Mouse (Mus musculus): ENCODE data around the gene Elavl1. TPM values are rescaled to one million over a fixed set of nuclear protein-coding genes. Genes with fewer than 3 reads are reported as not detected.

Elavl1 gene
- polyA plus RNA-seq, 1 experiment from 2014 or later, result 334 TPM

DNA sequence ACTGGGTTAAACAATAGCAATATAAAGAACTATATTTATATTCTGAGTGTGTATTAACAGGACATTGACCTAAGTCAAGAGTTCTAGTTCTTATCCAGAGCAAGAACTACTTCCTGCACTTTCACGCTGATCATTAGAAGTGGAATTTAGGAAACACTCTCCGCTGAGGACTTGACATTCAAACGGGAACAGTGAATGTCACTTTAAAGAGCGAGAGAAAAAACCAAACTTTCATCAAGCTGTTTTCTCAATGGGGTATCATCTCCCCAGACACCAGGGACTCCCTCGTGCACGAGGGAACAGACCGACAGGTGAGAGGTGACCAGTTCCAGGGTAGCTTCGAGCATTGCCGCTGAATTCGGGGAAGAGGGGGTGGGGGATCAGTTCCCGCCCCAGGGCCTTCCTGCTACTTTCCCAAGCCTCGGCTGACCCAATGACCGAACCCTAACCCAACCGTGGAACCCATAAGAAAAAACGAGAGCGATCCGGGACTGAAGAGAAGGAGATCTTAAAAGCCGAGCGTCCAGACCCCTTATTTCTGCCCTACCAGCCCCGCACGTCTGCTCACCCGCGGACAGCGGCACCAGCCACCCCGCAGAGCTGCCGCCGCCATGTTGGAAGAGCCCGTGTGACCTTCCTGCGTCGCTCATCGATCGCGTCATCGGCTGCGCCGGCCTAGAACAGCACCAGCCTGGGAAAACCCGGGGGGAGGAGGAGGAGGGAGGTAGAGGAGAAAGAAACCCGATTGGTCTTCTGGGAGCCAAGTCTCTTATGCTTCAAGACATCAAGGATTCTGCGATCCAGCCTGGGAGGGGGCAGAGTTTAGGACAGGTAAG is 49.7 kb downstream of the Elavl1 start, which contains the start of gene Timm44:
Timm44 (minus strand) TSS at position 639 of the 836 bp plus-strand sequence.
- Histone ChIP-seq H3K9me3 (no peaks in the 10 kb centered on the region), H3K9ac (peak within 1 kb of the TSS; percentile 66), H3K27ac (peak within 1 kb of the TSS; percentile 41; the same call in 1 of the 2 replicates), H3K4me1 (peaks cover 7% of the 10 kb centered on the region), H3K36me3 (peaks cover 23% of the 10 kb centered on the region), H3K4me2 (replicated peaks) (peak within 1 kb of the TSS; percentile 72), H3K4me3 (peak within 1 kb of the TSS; percentile 64), H3K27me3 (no peaks in the 10 kb centered on the region)
- peak; percentile 91 for ATAC-seq (ENCODE audit: insufficient number of reproducible peaks, insufficient read depth, low FRiP score, low TSS enrichment)
- under 1% methylated on average over 39 of the region's 39 CpGs for WGBS

- ATAC-seq (ENCODE audit: insufficient number of reproducible peaks, insufficient read depth, low FRiP score, low TSS enrichment), result no peak
- H3K4me3 ChIP-seq, result no peak overlapping the region
- peaks cover under 1% of the 10 kb centered on the region; the same call in 1 of the 2 replicates for H3K4me1 ChIP-seq
- no peaks in the 10 kb centered on the region for H3K27me3 ChIP-seq
- no peak overlapping the region for H3K27ac ChIP-seq
- 91% methylated on average over 6 of the region's 6 CpGs for WGBS
- H3K4me2 ChIP-seq (replicated peaks), result no peak overlapping the region
- H3K9ac ChIP-seq, result no peak overlapping the region
- peaks cover 78% of the 10 kb centered on the region for H3K36me3 ChIP-seq
- no peaks in the 10 kb centered on the region for H3K9me3 ChIP-seq
Measured at GRCm38 (mm10) chr8:4269609-4270008, 55.6 kb downstream of the Elavl1 start.

DNA sequence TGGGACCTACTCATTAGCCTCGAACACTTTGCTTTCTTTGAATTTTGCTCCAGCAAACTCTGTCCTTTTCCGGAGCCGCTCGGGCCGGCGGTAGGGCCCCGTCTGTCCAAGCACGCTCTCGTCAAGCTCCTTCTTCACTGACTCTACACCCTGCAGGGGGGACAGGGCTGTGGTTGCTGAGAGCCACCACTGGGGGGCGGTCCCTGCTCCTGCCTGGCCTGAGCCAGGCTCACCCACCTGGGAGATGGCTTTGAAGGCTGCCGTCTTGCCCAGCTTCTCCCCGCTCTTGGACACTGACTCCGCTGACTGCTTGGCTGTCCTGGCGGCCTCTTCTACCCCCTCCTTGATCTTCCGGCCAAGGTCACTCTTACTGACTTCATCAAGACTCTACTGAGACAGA is 57.6 kb downstream of the Elavl1 start:
- ATAC-seq (ENCODE audit: insufficient number of reproducible peaks, insufficient read depth, low FRiP score, low TSS enrichment), result no peak
- Histone ChIP-seq H3K9ac (no peak overlapping the region), H3K4me2 (replicated peaks) (no peak overlapping the region), H3K4me1 (no peaks in the 10 kb centered on the region), H3K9me3 (no peaks in the 10 kb centered on the region), H3K27me3 (no peaks in the 10 kb centered on the region), H3K36me3 (peaks cover 87% of the 10 kb centered on the region), H3K27ac (no peak overlapping the region), H3K4me3 (no peak overlapping the region)
- WGBS, result 77% methylated on average over 15 of the region's 15 CpGs

- no peak overlapping the region for H3K4me2 ChIP-seq (replicated peaks)
- no peaks in the 10 kb centered on the region for H3K27me3 ChIP-seq
- peaks cover 94% of the 10 kb centered on the region for H3K36me3 ChIP-seq
- H3K27ac ChIP-seq, result no peak overlapping the region
- 89% methylated on average over 15 of the region's 15 CpGs for WGBS
- no peak for ATAC-seq (ENCODE audit: insufficient number of reproducible peaks, insufficient read depth, low FRiP score, low TSS enrichment)
- no peaks in the 10 kb centered on the region for H3K4me1 ChIP-seq
- no peak overlapping the region for H3K9ac ChIP-seq
- H3K4me3 ChIP-seq, result no peak overlapping the region
- no peaks in the 10 kb centered on the region for H3K9me3 ChIP-seq
Measured at GRCm38 (mm10) chr8:4265160-4265914, 59.9 kb downstream of the Elavl1 start.

DNA sequence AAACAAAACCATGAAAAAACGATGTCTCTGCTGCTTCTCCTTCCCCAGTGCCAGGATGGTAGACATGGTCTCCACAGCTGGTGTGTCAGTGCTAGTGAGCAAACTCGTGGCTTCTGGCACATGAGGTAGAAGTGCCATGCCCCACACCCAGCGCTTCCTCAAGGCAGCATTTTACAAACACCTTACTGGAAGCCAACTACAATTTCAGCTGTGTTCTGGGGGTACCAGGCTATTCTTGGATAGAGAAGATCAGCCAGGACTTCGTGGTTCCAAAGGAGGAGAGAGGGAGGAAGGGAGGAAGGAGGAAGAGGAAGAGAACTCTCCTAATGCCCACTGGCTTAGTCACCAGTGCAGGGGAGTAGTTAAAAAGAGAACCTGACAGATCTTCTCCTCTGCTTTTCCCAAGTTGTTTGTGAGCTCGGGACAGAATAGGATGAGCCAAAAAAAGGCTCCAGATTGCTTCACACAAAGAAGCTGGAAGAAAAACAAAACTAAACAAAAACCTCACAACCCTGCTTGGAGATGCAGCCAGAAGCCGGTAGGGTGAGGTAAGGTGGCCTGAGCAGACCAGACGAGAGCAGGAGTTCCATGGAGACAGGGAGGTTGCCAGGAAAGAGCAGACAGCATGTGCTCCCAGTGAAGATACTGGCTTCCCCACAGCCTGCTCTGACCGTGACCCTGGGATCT is 62.0 kb downstream of the Elavl1 start:
- H3K27ac ChIP-seq, result no peak overlapping the region
- ATAC-seq (ENCODE audit: insufficient number of reproducible peaks, insufficient read depth, low FRiP score, low TSS enrichment), result no peak
- H3K4me1 ChIP-seq, result peaks cover 7% of the 10 kb centered on the region; the same call in 1 of the 2 replicates
- no peak overlapping the region for H3K9ac ChIP-seq
- WGBS, result 85% methylated on average over 8 of the region's 8 CpGs
- H3K4me3 ChIP-seq, result no peak overlapping the region
- H3K4me2 ChIP-seq (replicated peaks), result no peak overlapping the region
- H3K36me3 ChIP-seq, result peaks cover 85% of the 10 kb centered on the region
- no peaks in the 10 kb centered on the region for H3K9me3 ChIP-seq
- H3K27me3 ChIP-seq, result no peaks in the 10 kb centered on the region

- no peak for ATAC-seq (ENCODE audit: insufficient number of reproducible peaks, insufficient read depth, low FRiP score, low TSS enrichment)
- H3K9me3 ChIP-seq, result no peaks in the 10 kb centered on the region
- peak overlapping the region; percentile 92 for H3K27ac ChIP-seq
- H3K4me3 ChIP-seq, result no peak overlapping the region
- no peaks in the 10 kb centered on the region for H3K27me3 ChIP-seq
- 86% methylated on average over 4 of the region's 4 CpGs for WGBS
- peaks cover 20% of the 10 kb centered on the region for H3K4me1 ChIP-seq
- H3K4me2 ChIP-seq (replicated peaks), result 0 out of 2 replicates have a peak overlapping the region, but pooled peaks have one; percentile 58
- H3K36me3 ChIP-seq, result peaks cover 79% of the 10 kb centered on the region
- H3K9ac ChIP-seq, result peak overlapping the region; percentile 89; the same call in 1 of the 2 replicates
Measured at GRCm38 (mm10) chr8:4259805-4260170, 65.4 kb downstream of the Elavl1 start.

DNA sequence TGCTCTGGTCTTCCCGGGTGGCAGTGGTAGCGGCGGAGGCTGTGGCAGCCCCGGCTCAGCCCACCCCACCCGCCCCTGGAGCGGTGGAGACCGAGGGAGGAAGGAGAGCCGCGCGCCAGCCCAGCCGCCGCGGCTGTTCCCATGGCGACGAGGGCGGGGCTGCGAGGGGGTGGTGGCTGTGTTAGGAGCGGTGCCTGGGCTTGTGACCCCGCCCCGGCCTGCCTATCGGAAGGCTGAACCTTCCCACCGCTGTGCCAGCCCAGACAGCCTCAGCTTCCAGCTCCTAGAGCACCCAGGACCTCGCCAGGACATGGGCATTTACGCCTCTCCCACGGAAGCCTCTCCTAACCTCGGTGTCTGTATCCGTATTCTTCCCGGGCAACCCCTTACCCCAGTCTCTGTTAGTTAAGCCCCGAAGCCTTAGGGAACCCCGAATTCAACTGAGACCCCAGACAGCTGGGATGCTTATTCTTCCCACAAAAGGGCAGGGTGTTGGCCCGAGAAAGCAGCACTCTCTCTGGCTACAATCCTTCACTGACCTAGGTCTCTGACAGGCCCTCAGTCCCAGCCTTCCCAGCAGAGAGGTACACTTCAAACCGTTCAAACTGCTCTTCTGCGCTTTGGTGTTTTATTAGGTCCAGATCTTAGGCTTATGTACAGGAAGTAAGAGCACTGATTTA is 65.9 kb downstream of the Elavl1 start, which contains the start of gene Ctxn1:
Ctxn1 (minus strand) TSS at position 150 of the 680 bp plus-strand sequence.
- Histone ChIP-seq H3K9ac (peak within 1 kb of the TSS; percentile 89), H3K4me1 (peaks cover 22% of the 10 kb centered on the region), H3K27ac (peak within 1 kb of the TSS; percentile 92), H3K27me3 (no peaks in the 10 kb centered on the region), H3K4me3 (peak within 1 kb of the TSS; percentile 88), H3K4me2 (replicated peaks) (peak within 1 kb of the TSS; percentile 58), H3K36me3 (peaks cover 79% of the 10 kb centered on the region), H3K9me3 (no peaks in the 10 kb centered on the region)
- peak; percentile 88 for ATAC-seq (ENCODE audit: insufficient number of reproducible peaks, insufficient read depth, low FRiP score, low TSS enrichment)
- WGBS, result 9% methylated on average over 17 of the region's 33 CpGs

- no peaks in the 10 kb centered on the region for H3K27me3 ChIP-seq
- peak overlapping the region; percentile 58 for H3K4me2 ChIP-seq (replicated peaks)
- H3K4me1 ChIP-seq, result peaks cover 26% of the 10 kb centered on the region
- H3K9me3 ChIP-seq, result no peaks in the 10 kb centered on the region
- ATAC-seq (ENCODE audit: insufficient number of reproducible peaks, insufficient read depth, low FRiP score, low TSS enrichment), result peak; percentile 64
- under 1% methylated on average over 32 of the region's 32 CpGs for WGBS
- peak overlapping the region; percentile 88 for H3K4me3 ChIP-seq
- H3K27ac ChIP-seq, result peak overlapping the region; percentile 92
- H3K9ac ChIP-seq, result peak overlapping the region; percentile 89
- peaks cover 74% of the 10 kb centered on the region for H3K36me3 ChIP-seq
Measured at GRCm38 (mm10) chr8:4258678-4259077, 66.5 kb downstream of the Elavl1 start.

DNA sequence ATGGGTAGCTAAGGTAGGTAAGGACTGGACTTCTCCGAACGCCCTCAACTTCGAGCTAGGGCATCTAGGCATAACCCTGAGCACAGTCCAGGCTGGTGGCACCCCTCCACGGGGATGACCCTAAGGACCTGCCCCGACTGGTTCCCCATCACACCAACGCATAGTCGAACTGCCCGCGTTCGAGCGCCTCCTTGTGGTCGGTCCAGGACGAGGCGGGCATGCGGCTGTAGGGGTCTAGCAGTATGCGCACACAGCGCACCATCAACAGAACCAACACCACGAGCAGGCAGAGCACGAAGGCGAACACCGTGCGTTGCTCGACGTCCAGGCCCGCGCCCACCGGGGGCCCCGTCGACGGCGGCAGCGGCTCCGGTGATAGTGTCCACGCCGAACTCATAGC is 67.0 kb downstream of the Elavl1 start:
- no peaks in the 10 kb centered on the region for H3K27me3 ChIP-seq
- H3K9me3 ChIP-seq, result no peaks in the 10 kb centered on the region
- H3K4me3 ChIP-seq, result peak overlapping the region; percentile 88
- H3K27ac ChIP-seq, result peak overlapping the region; percentile 92
- H3K4me1 ChIP-seq, result peaks cover 28% of the 10 kb centered on the region
- ATAC-seq (ENCODE audit: insufficient number of reproducible peaks, insufficient read depth, low FRiP score, low TSS enrichment), result peak; percentile 54
- H3K36me3 ChIP-seq, result peaks cover 71% of the 10 kb centered on the region
- H3K9ac ChIP-seq, result peak overlapping the region; percentile 89
- WGBS, result 1% methylated on average over 34 of the region's 35 CpGs
- H3K4me2 ChIP-seq (replicated peaks), result peak overlapping the region; percentile 58

DNA sequence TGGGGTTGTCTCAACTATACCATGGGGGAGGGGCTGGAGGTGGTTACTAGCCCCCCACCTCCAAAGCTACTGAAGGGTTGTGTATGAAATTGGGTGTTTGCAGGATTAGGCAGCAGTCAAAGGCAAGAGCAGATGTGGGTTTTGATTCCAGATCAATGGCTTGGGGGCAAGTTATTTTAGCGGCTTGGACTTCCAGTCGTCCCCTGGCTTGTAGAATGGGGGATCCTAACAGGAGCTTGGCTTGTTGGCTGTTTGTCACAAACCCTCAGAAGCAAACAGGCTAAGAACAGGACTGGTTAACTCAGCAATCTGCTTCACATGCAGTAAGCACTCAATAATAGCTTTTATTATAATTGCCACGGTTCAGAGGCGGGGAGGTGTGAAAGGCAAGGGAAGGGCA is 67.9 kb downstream of the Elavl1 start:
- 77% methylated on average over 4 of the region's 4 CpGs for WGBS
- H3K36me3 ChIP-seq, result peaks cover 62% of the 10 kb centered on the region
- H3K9me3 ChIP-seq, result no peaks in the 10 kb centered on the region
- H3K4me3 ChIP-seq, result peak overlapping the region; percentile 88
- H3K27ac ChIP-seq, result no peak overlapping the region
- no peaks in the 10 kb centered on the region for H3K27me3 ChIP-seq
- ATAC-seq (ENCODE audit: insufficient number of reproducible peaks, insufficient read depth, low FRiP score, low TSS enrichment), result no peak
- H3K4me2 ChIP-seq (replicated peaks), result peak overlapping the region; percentile 58
- H3K9ac ChIP-seq, result peak overlapping the region; percentile 89
- H3K4me1 ChIP-seq, result peaks cover 28% of the 10 kb centered on the region

- no peaks in the 10 kb centered on the region for H3K9me3 ChIP-seq
- no peak for ATAC-seq (ENCODE audit: insufficient number of reproducible peaks, insufficient read depth, low FRiP score, low TSS enrichment)
- H3K36me3 ChIP-seq, result peaks cover 58% of the 10 kb centered on the region
- peaks cover 28% of the 10 kb centered on the region for H3K4me1 ChIP-seq
- WGBS, result 65% methylated on average over 4 of the region's 4 CpGs
- H3K27me3 ChIP-seq, result no peaks in the 10 kb centered on the region
- H3K4me3 ChIP-seq, result peak overlapping the region; percentile 7; the same call in 1 of the 2 replicates
- H3K9ac ChIP-seq, result peak overlapping the region; percentile 89; the same call in 1 of the 2 replicates
- peak overlapping the region; percentile 58 for H3K4me2 ChIP-seq (replicated peaks)
- H3K27ac ChIP-seq, result no peak overlapping the region
Measured at GRCm38 (mm10) chr8:4256911-4257310, 68.3 kb downstream of the Elavl1 start.

Measured in embryonic facial prominence, embryonic 12.5 days (tissue).